Mouse (Mus musculus) liver, embryonic 14.5 days (tissue): Measurements from ENCODE around the gene Ksr2. TPM values are rescaled to one million over a fixed set of nuclear protein-coding genes. Genes with fewer than 3 reads are reported as not detected.
"Not testable (repeated sequence)": the region's sequence is repeated elsewhere in the genome, so short reads cannot be mapped to it uniquely, and the experiment has no call there.

ENCODE experiments used
- ATAC-seq: fragments of 200-750 bp; cut with Nextera tagmentation; 2 replicates; pipeline ENCODE4 v1.8.0; 2017; ENCODE audit warnings: moderate number of reproducible peaks, mild to moderate bottlenecking, moderate library complexity; ENCODE audit not compliant: insufficient read depth
- DNase-seq, 3 experiments: peaks; one replicate each; pipeline ENCODE4 v3.0.0-alpha.2; 2012 to 2013; ENCODE audit warnings: low read depth in 3 of 3, low spot score in 3 of 3
- H3K27ac ChIP-seq: fragments of 300-500 bp; sonication (generic); 2 replicates; pipeline ENCODE4 v1.5.1; 2014; ENCODE audit warnings: moderate library complexity, mild to moderate bottlenecking, control low read depth, inconsistent platforms
- H3K27me3 ChIP-seq: fragments of 300-500 bp; sonication (generic); 2 replicates; pipeline ENCODE4 v1.6.1; 2014; ENCODE audit warnings: mild to moderate bottlenecking, low read length, moderate library complexity; ENCODE audit not compliant: control insufficient read depth, insufficient read depth
- H3K36me3 ChIP-seq: fragments of 300-500 bp; sonication (generic); replicated peaks from 2 replicates; pipeline ENCODE4 v1.6.1; 2014; ENCODE audit warnings: low read depth; ENCODE audit not compliant: control insufficient read depth, insufficient read depth
- H3K4me1 ChIP-seq, 2 experiments: fragments of 200-500 bp in 1 of 2; fragments of 300-500 bp in 1 of 2; sonication (generic) in 1 of 2; replicated peaks; 2 replicates each; pipeline ENCODE4 v1.6.1; 2012 to 2014; ENCODE audit warnings: antibody characterized with exemption in 1 of 2, inconsistent platforms in 1 of 2, low read length in 1 of 2; ENCODE audit not compliant: control insufficient read depth in 2 of 2, insufficient read depth in 2 of 2
- H3K4me2 ChIP-seq: fragments of 300-500 bp; sonication (generic); 2 replicates; pipeline ENCODE4 v1.6.1; 2014; ENCODE audit warnings: low read depth, mild to moderate bottlenecking, control low read depth, moderate library complexity
- H3K4me3 ChIP-seq, 2 experiments: fragments of 200-500 bp in 1 of 2; fragments of 300-500 bp in 1 of 2; sonication (generic) in 1 of 2; 2 replicates each; pipeline ENCODE4 v1.5.1; 2012 to 2014; ENCODE audit warnings: low read depth in 2 of 2, low read length in 2 of 2, mild to moderate bottlenecking in 2 of 2, control low read depth in 1 of 2, inconsistent platforms in 1 of 2, moderate library complexity in 1 of 2; ENCODE audit not compliant: insufficient read depth in 1 of 2
- H3K9ac ChIP-seq: fragments of 300-500 bp; sonication (generic); replicated peaks from 2 replicates; pipeline ENCODE4 v1.6.1; 2014; ENCODE audit warnings: mild to moderate bottlenecking, control low read depth, moderate library complexity
- H3K9me3 ChIP-seq: fragments of 300-500 bp; sonication (generic); 2 replicates; pipeline ENCODE4 v1.6.1; 2016; ENCODE audit warnings: low read length, mixed read lengths; ENCODE audit not compliant: control insufficient read depth
- CTCF ChIP-seq: IDR thresholded peaks from 2 replicates; pipeline ENCODE4 v1.5.1; 2016; ENCODE audit warnings: antibody characterized with exemption, low read depth, control low read depth
- EP300 ChIP-seq: IDR thresholded peaks from 2 replicates; pipeline ENCODE4 v1.6.1; 2016; ENCODE audit warnings: antibody characterized with exemption, low read depth
- WGBS: fragments of 180-500 bp; shearing (Covaris S2); extraction: QIAGEN DNeasy Blood & Tissue Kit; methylation state at CpG from one replicate; pipeline ENCODE4 v1.1.7; 2014; ENCODE audit not compliant: insufficient replicate concordance; 5-methylcytosine and 5-hydroxymethylcytosine counted together
- polyA plus RNA-seq, 2 experiments: library from polyadenylated mRNA; depleted of rRNA in 1 of 2; stranded (reverse) in 1 of 2; unstranded in 1 of 2; fragments of >200 nt; fragmentation: Nextera tagmentation in 1 of 2; extraction: Ambion mirVana in 1 of 2; gene quantifications; 2 replicates each; pipeline versions ENCODE4 v1.2.1 to v1.2.3; 2012 to 2014

The Ksr2 gene
- polyA plus RNA-seq, 2 experiments = 0.01 to 0.04 TPM

DNA sequence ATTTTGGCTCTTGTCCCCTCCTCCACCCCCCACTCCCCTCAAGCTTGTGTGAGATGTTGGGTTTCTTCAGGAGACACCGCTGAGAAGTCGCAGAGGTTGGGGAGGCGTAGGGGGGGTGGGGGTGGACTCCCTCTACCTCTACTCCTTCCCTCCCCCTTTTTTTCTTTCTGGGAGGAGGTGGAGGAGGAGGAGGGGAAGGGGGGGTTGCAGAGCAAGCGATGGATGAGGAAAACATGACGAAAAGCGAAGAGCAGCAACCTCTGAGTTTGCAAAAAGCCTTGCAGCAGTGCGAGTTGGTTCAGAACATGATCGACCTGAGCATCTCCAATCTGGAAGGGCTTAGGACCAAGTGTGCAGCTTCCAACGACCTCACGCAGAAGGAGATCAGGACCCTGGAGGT lies 811 bp downstream of the Ksr2 start:
- peaks cover 46% of the 10 kb centered on the region for H3K27me3 ChIP-seq
- no peak overlapping the region for H3K27ac ChIP-seq
- H3K9me3 ChIP-seq = no peaks in the 10 kb centered on the region
- ATAC-seq (no peak), DNase-seq (no peak)
- no peaks in the 10 kb centered on the region for H3K36me3 ChIP-seq
- no peak overlapping the region for H3K4me3 ChIP-seq
- H3K4me2 ChIP-seq = no peak overlapping the region
- no peaks in the 10 kb centered on the region for H3K4me1 ChIP-seq
- WGBS = 4% methylated on average over 10 of the region's 10 CpGs
- H3K9ac ChIP-seq = no peak overlapping the region
- no peak for TF ChIP-seq EP300
- TF ChIP-seq CTCF = no peak

DNA sequence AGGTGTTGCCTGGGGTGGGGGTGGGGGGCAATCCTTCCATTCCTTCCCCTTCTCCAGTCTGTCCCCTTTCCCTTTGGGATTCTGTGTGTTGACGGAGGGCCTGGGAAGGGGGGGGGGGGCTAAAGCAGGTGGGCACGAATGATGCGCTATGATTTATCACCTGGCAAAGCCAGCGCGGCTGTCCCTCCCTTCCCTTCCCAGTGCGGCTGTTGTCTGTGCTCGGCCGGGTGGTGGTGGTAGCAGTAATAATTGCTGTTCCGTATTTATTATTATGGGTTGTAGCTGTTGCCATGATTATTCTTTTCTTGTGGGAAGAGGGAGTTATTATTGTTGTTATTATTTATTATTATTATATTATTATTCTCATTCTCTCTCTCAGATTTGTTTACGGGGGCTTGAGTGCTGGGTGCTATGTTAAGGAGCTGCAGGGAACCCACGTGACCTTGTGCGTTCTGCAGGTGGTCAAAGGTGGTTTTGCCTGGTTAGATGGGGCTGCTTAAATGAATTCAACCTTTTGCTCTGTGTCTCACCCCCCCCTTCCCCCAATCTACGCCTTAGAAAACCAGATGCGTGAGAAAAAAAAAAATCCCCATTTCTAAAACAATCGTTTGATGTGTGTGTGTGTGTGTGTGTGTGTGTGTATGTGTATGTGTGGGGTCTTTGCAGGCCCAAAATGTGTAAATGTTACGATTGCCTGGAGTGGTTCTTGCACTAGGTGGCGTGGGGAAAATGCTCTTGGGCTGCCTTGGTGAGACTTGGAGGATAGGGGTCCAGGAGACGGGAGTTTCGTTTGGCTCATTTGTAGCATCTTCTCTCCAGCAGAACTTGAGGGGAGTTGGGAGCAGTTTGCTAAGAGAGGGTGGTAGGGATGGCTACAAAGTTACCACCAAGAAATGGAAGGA lies 1.5 kb downstream of the Ksr2 start:
- Histone ChIP-seq H3K4me3 (no peak overlapping the region), H3K9ac (no peak overlapping the region), H3K9me3 (no peaks in the 10 kb centered on the region), H3K36me3 (no peaks in the 10 kb centered on the region), H3K4me1 (no peaks in the 10 kb centered on the region), H3K4me2 (no peak overlapping the region), H3K27me3 (peaks cover 46% of the 10 kb centered on the region), H3K27ac (no peak overlapping the region)
- no peak for DNase-seq
- WGBS = 30% methylated on average over 19 of the region's 19 CpGs
- peak; percentile 7; the same call in 1 of the 2 replicates for TF ChIP-seq CTCF
- TF ChIP-seq EP300 = no peak
- no peak for ATAC-seq

DNA sequence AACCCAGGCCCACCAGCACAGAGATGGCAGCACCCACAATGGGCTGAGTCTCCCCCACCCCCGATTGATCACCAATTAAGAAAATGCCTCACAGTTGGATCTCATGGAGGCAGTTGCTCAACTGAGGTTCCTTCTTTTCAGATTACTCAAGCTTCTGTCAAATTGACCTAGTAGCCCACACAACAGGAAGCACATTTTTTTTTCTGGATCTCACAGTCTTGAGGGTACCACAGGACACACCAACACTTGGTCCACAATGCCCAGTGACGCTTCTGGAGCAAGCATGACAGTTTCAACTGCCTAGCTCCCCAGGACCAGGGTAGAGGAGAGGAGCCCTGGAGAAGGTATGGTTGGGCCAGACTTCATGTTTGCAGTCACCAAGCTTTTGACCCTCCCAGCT lies 3.6 kb downstream of the Ksr2 start:
- H3K4me3 ChIP-seq = no peak overlapping the region
- H3K27me3 ChIP-seq = peaks cover 36% of the 10 kb centered on the region
- no peak overlapping the region for H3K27ac ChIP-seq
- H3K4me2 ChIP-seq = no peak overlapping the region
- H3K4me1 ChIP-seq = no peaks in the 10 kb centered on the region
- H3K9ac ChIP-seq = no peak overlapping the region
- ATAC-seq (no peak), DNase-seq (no peak)
- H3K9me3 ChIP-seq = no peaks in the 10 kb centered on the region
- TF ChIP-seq EP300 (no peak), CTCF (no peak)
- H3K36me3 ChIP-seq = no peaks in the 10 kb centered on the region
- WGBS = 31% methylated on average over 2 of the region's 2 CpGs

DNA sequence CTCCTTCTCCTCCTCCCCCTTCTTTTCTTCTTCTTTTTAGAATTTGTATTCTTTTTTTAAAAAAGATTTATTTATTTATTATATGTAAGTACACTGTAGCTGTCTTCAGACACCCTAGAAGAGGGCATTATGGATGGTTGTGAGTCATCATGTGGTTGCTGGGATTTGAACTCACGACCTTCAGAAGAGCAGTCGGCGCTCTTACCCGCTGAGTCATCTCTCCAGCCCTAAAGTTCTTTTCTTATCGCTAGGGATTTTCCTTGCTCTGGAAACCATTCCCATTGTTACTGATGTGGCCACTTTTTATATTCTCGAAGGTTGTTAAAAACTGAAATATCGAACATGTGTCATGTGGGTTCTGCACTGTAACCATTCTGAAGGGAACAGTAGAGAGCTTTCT lies 19.7 kb downstream of the Ksr2 start:
- H3K27ac ChIP-seq, H3K27me3 ChIP-seq, H3K36me3 ChIP-seq, H3K4me3 ChIP-seq, ATAC-seq, H3K4me2 ChIP-seq, H3K9ac ChIP-seq, H3K4me1 ChIP-seq, DNase-seq, H3K9me3 ChIP-seq: not testable (repeated sequence)
- 72% methylated on average over 7 of the region's 7 CpGs for WGBS

DNA sequence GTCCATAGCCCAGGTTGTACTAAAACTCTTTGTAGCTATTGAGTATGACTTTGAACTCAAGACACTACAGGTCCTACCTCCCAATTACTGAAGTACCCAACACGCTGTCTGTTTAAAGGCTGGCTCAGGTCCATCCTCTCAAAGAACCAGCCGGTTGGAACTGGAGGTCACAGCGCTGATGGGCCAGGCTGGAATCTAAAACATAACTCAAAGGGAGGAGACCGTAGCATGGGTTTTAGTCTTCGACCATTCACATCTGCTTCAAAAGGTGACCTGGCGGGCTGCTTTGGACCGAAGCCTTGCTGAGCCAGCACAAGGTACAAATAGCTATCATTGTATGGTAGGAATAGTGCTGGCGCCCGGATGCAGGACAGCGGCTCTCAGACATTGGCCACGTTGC lies 26.5 kb downstream of the Ksr2 start:
- H3K4me2 ChIP-seq = no peak overlapping the region
- H3K27ac ChIP-seq = no peak overlapping the region
- no peaks in the 10 kb centered on the region for H3K4me1 ChIP-seq
- DNase-seq (no peak), ATAC-seq (no peak)
- no peaks in the 10 kb centered on the region for H3K36me3 ChIP-seq
- no peak overlapping the region for H3K4me3 ChIP-seq
- 76% methylated on average over 11 of the region's 11 CpGs for WGBS
- H3K27me3 ChIP-seq = no peaks in the 10 kb centered on the region
- H3K9me3 ChIP-seq = no peaks in the 10 kb centered on the region
- no peak overlapping the region for H3K9ac ChIP-seq
- TF ChIP-seq EP300 (no peak), CTCF (no peak)
